Mouse (Mus musculus): ENCODE results near the gene Abca12. TPM values are rescaled to one million over a fixed set of nuclear protein-coding genes. Genes with fewer than 3 reads are reported as not detected.

Abca12 gene
- total and polyA plus RNA-seq, 2 experiments from 2014 or later = 0.10 to 0.44 TPM

DNA sequence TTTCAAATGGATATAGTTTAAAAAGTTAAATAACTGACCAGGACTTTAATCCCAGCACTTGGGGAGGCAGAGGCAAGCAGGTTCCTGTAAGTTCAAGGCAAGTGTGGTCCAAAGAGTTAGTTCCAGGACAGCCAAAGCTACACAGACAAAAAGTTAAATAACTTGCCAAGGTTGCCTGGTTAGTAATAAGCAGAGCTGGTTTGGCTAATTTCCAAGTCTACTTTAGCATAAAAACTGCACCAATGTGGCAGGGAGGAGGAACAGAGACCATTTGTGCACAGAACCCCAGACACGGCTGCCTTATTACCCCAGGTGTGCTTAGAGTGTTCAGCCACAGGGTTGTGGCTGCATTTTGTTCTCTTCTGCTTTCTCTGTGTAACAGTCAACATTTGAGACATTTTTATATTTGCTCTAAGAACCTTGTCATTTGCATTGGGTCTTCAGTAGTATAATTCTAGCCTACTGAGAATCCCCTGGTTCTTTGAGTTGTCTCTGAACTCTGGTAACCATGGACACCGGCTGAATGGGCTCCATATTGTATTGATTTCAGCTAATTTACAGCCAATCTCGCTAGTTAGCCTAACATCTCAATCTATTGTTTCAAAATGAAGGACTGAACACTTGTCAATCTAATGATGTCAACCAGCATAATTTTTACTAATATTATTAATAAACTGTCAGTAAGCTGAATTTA is 71.7 kb downstream of the Abca12 start:
- H3K4me2 ChIP-seq (ENCODE audit: low read depth, low read length, poor library complexity, severe bottlenecking) = no peak overlapping the region
- no peaks in the 10 kb centered on the region for H3K9me3 ChIP-seq (ENCODE audit: low read length)
- no peaks in the 10 kb centered on the region for H3K4me1 ChIP-seq (ENCODE audit: insufficient read depth, low read length)
- WGBS = 53% methylated on average over 3 of the region's 3 CpGs
- no peak for ATAC-seq (ENCODE audit: low FRiP score)
- no peaks in the 10 kb centered on the region for H3K27me3 ChIP-seq (ENCODE audit: insufficient read depth, low read length)
- no peaks in the 10 kb centered on the region for H3K36me3 ChIP-seq (ENCODE audit: insufficient read depth, low read length)
- H3K27ac ChIP-seq (ENCODE audit: low read depth, low read length) = no peak overlapping the region
- no peak overlapping the region for H3K4me3 ChIP-seq (ENCODE audit: low read depth, low read length)
- no peak overlapping the region for H3K9ac ChIP-seq (replicated peaks; ENCODE audit: low read length, poor library complexity, severe bottlenecking)
- no peak for DNase-seq (ENCODE audit: low spot score)
- no peak for TF ChIP-seq CTCF (IDR thresholded peaks at IDR 0.05)

DNA sequence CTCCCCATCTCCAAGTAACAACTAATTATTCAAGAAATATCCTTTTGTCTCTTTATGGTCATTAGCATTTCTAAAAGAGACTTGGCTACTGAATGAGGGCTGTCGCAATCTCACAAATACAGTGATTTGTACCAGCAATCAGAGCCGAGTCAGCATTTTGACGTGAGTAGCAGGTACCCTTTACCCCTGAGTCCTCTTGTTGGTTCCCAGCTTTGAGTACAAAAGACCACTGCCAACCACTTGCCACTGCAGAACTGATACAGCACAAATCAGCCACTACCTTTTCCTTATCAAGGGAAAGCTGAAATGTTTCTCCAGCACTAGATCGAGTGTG is 72.5 kb downstream of the Abca12 start:
- Histone ChIP-seq H3K27me3 (ENCODE audit: insufficient read depth, low read length) (no peaks in the 10 kb centered on the region), H3K4me2 (ENCODE audit: low read depth, low read length, poor library complexity, severe bottlenecking) (no peak overlapping the region), H3K9me3 (ENCODE audit: low read length) (no peaks in the 10 kb centered on the region), H3K4me3 (ENCODE audit: low read depth, low read length) (no peak overlapping the region), H3K27ac (ENCODE audit: low read depth, low read length) (no peak overlapping the region), H3K36me3 (ENCODE audit: insufficient read depth, low read length) (no peaks in the 10 kb centered on the region), H3K9ac (replicated peaks; ENCODE audit: low read length, poor library complexity, severe bottlenecking) (no peak overlapping the region), H3K4me1 (ENCODE audit: insufficient read depth, low read length) (no peaks in the 10 kb centered on the region)
- DNase-seq (ENCODE audit: low spot score) (no peak), ATAC-seq (ENCODE audit: low FRiP score) (no peak)
- no peak for TF ChIP-seq CTCF (IDR thresholded peaks at IDR 0.05)
- 51% methylated on average over 4 of the region's 4 CpGs for WGBS

DNA sequence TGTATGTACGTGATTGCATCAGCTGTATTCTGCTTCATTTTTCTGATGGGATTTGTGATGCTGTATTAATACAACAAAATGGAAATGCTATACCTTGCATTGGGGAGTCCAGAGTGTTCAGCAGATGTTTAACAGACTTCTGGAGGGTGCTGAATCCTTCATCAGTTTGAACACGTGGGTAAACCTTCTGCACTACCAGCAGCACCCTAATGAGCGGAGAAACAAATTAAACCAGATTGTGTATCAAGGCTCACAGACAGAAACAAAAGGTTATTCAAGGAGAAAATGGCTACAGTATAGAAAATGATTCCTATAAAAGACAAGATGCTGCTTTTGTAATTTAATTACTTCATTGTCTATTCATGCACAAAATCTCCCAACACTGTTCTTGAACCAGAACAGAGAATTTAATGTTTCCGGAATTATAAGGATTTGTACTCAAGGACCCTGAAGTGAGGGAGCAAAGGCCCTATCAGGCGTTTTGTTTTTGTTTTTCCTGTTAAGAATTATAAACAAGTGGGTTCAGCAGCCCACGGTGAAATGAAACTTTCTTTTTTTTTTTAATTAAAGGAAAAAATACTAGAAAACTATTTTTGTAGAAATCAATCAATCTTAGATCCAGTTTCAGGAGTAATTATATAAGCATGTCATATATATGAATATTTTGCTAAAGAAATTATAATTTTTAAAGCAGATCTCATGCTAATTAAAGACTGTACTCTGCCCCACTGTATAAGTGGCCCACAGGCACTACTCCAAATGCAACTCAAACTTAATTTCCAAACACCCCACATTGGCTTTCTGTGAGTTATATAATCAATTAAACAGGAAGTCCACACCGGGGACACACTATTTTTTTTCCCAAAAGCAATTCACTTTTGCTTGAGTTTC is 73.1 kb downstream of the Abca12 start:
- ATAC-seq (ENCODE audit: low FRiP score) (no peak), DNase-seq (ENCODE audit: low spot score) (no peak)
- Histone ChIP-seq H3K9me3 (ENCODE audit: low read length) (no peaks in the 10 kb centered on the region), H3K4me2 (ENCODE audit: low read depth, low read length, poor library complexity, severe bottlenecking) (no peak overlapping the region), H3K27ac (ENCODE audit: low read depth, low read length) (no peak overlapping the region), H3K27me3 (ENCODE audit: insufficient read depth, low read length) (no peaks in the 10 kb centered on the region), H3K4me1 (ENCODE audit: insufficient read depth, low read length) (no peaks in the 10 kb centered on the region), H3K4me3 (ENCODE audit: low read depth, low read length) (no peak overlapping the region), H3K36me3 (ENCODE audit: insufficient read depth, low read length) (no peaks in the 10 kb centered on the region), H3K9ac (replicated peaks; ENCODE audit: low read length, poor library complexity, severe bottlenecking) (no peak overlapping the region)
- 56% methylated on average over 7 of the region's 7 CpGs for WGBS
- TF ChIP-seq CTCF (IDR thresholded peaks at IDR 0.05) = no peak

DNA sequence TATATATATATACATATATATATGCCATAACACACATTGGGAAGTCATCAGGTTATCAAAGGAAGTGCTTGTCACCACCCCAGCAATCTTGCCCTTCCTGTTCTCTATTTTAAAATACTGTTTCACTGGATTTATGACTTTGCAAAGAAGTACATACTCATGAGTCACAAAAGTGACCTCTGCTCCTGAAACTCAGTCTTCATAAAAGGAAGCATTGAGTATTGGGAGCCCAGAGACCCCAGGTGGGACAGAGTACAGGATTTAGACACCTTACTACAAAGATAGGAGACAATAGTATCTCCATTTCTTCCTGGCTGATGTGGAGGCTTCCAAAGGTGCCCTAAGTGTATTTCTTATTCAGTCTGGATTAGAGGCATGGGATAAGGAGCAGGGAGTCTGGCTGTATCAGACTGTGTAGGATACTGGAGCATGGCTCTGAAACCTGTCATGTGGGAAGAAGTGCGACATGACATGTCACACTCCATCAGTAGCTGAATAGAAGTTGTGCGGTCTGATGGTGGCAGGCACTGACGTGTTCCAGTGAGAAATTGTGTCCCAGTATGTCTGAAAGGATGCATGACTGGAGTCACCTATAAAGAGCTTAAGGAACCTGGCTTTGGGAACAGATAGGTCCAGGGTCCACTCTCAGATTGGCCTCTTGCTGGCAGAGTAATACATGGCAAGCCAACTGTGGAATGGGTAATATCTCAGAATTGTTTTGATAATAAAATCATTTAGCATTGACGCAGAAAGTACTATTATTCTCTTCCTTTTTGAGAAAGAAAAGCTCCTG is 76.0 kb downstream of the Abca12 start:
- no peak for DNase-seq (ENCODE audit: low spot score)
- no peaks in the 10 kb centered on the region for H3K36me3 ChIP-seq (ENCODE audit: insufficient read depth, low read length)
- H3K9ac ChIP-seq (replicated peaks; ENCODE audit: low read length, poor library complexity, severe bottlenecking) = no peak overlapping the region
- H3K27ac ChIP-seq (ENCODE audit: low read depth, low read length) = no peak overlapping the region
- H3K4me3 ChIP-seq (ENCODE audit: low read depth, low read length) = no peak overlapping the region
- no peak overlapping the region for H3K4me2 ChIP-seq (ENCODE audit: low read depth, low read length, poor library complexity, severe bottlenecking)
- ATAC-seq (ENCODE audit: low FRiP score) = no peak
- H3K9me3 ChIP-seq (ENCODE audit: low read length) = no peaks in the 10 kb centered on the region
- no peaks in the 10 kb centered on the region for H3K4me1 ChIP-seq (ENCODE audit: insufficient read depth, low read length)
- H3K27me3 ChIP-seq (ENCODE audit: insufficient read depth, low read length) = no peaks in the 10 kb centered on the region
- no peak for TF ChIP-seq CTCF (IDR thresholded peaks at IDR 0.05)
- WGBS = 83% methylated on average over 4 of the region's 4 CpGs

DNA sequence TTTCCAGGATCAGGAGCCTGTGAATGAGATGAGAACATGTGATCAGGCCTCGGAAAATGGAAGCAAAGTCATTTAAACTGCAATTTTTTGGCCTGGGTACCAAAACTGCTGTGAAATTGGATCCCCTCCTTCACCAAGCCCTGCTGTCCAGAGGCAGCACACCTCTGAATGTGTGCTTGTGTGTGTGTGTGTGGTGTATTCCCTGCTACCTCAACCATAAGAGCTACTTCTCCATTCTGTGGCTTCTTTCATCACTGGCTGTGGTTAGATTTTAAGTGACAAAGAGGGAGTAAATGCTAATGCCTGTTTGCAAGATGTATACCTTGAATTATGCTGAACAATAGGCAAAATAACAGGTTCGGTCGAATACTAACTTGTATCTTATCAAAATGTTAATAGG is 84.4 kb downstream of the Abca12 start:
- Histone ChIP-seq H3K4me1 (ENCODE audit: insufficient read depth, low read length) (no peaks in the 10 kb centered on the region), H3K9ac (replicated peaks; ENCODE audit: low read length, poor library complexity, severe bottlenecking) (no peak overlapping the region), H3K4me3 (ENCODE audit: low read depth, low read length) (no peak overlapping the region), H3K36me3 (ENCODE audit: insufficient read depth, low read length) (no peaks in the 10 kb centered on the region), H3K27ac (ENCODE audit: low read depth, low read length) (no peak overlapping the region), H3K27me3 (ENCODE audit: insufficient read depth, low read length) (no peaks in the 10 kb centered on the region), H3K9me3 (ENCODE audit: low read length) (no peaks in the 10 kb centered on the region), H3K4me2 (ENCODE audit: low read depth, low read length, poor library complexity, severe bottlenecking) (no peak overlapping the region)
- 78% methylated on average over 3 of the region's 3 CpGs for WGBS
- ATAC-seq (ENCODE audit: low FRiP score) = no peak
- no peak for DNase-seq (ENCODE audit: low spot score)
- TF ChIP-seq CTCF (IDR thresholded peaks at IDR 0.05) = no peak
